Mouse (Mus musculus) small intestine, adult 2 months (tissue): ENCODE results near the gene Gpc6.

Source experiments
- CTCF ChIP-seq: fragments of 200-500 bp; IDR thresholded peaks from 2 replicates; pipeline ENCODE4 v1.5.1; 2012; ENCODE audit warnings: low read depth, mild to moderate bottlenecking, control low read depth, inconsistent platforms, low read length, moderate library complexity, mixed read lengths; ENCODE audit not compliant: insufficient replicate concordance, insufficient read length; ENCODE audit errors: extremely low read depth
- POLR2A ChIP-seq: fragments of 200-500 bp; IDR thresholded peaks from 2 replicates; pipeline ENCODE4 v1.6.1; 2012; ENCODE audit warnings: low read depth, mild to moderate bottlenecking, control low read depth, inconsistent platforms, low read length, moderate library complexity

DNA sequence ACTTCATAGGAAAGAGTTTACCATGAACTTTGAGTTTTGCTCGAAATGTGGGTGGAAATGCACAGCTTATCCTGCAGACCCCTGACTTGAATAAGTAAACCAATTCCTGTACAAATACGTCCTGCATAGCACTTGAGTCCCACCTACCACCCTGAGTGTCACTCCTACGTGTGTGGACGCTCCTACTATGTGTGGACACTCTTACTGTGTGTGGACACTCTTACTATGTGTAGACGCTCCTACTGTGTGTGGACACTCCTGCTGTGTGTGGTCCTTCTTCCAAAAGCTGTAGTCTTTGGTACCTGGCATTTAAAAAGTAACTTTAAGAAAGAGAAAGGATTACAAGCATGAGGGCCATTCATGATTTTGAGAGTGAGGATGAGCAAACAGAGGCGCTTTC, 1036.7 kb downstream of the Gpc6 start:
- TF ChIP-seq POLR2A = no peak
- TF ChIP-seq CTCF = no peak
